Mouse (Mus musculus) stomach, embryonic 14.5 days (tissue): Measurements from ENCODE around the gene Rusc2. TPM values are rescaled to one million over a fixed set of nuclear protein-coding genes. Genes with fewer than 3 reads are reported as not detected.

Experiments used
- ATAC-seq: fragments of 200-750 bp; cut with Nextera tagmentation; 2 replicates; pipeline ENCODE4 v1.8.0; 2017; ENCODE audit warnings: low read depth, moderate TSS enrichment; ENCODE audit not compliant: insufficient number of reproducible peaks, insufficient read depth, low FRiP score
- H3K27ac ChIP-seq: fragments of 300-500 bp; sonication (generic); 2 replicates; pipeline ENCODE4 v1.5.1; 2014; ENCODE audit warnings: mild to moderate bottlenecking, low read length, moderate library complexity, mixed read lengths
- H3K27me3 ChIP-seq: fragments of 300-500 bp; sonication (generic); 2 replicates; pipeline ENCODE4 v1.6.1; 2014; ENCODE audit warnings: low read length, control low read depth, mixed read lengths; ENCODE audit not compliant: control insufficient read depth, insufficient read depth
- H3K36me3 ChIP-seq: fragments of 300-500 bp; sonication (generic); 2 replicates; pipeline ENCODE4 v1.6.1; 2014; ENCODE audit warnings: mild to moderate bottlenecking, control low read depth, low read length, moderate library complexity, mixed read lengths; ENCODE audit not compliant: control insufficient read depth, insufficient read depth
- H3K4me1 ChIP-seq: fragments of 300-500 bp; sonication (generic); 2 replicates; pipeline ENCODE4 v1.6.1; 2014; ENCODE audit warnings: low read length, control low read depth, mixed read lengths; ENCODE audit not compliant: control insufficient read depth, insufficient read depth
- H3K4me2 ChIP-seq: fragments of 300-500 bp; sonication (generic); replicated peaks from 2 replicates; pipeline ENCODE4 v1.6.1; 2014; ENCODE audit warnings: low read depth, low read length, control low read depth
- H3K4me3 ChIP-seq: fragments of 300-500 bp; sonication (generic); 2 replicates; pipeline ENCODE4 v1.5.1; 2014; ENCODE audit warnings: low read depth, low read length, control low read depth
- H3K9ac ChIP-seq: fragments of 300-500 bp; sonication (generic); replicated peaks from 2 replicates; pipeline ENCODE4 v1.6.1; 2014; ENCODE audit warnings: low read depth, mild to moderate bottlenecking, control low read depth, low read length, moderate library complexity, mixed read lengths
- H3K9me3 ChIP-seq: fragments of 300-500 bp; sonication (generic); 2 replicates; pipeline ENCODE4 v1.6.1; 2016; ENCODE audit warnings: low read depth, low read length, control low read depth; ENCODE audit not compliant: control insufficient read depth
- WGBS: fragments of 180-500 bp; shearing (Covaris S2); extraction: QIAGEN DNeasy Blood & Tissue Kit; methylation state at CpG from one replicate; pipeline ENCODE4 v1.1.7; 2014; 5-methylcytosine and 5-hydroxymethylcytosine counted together
- polyA plus RNA-seq: library from polyadenylated mRNA; unstranded; fragments of >200 nt; fragmentation: Nextera tagmentation; extraction: Ambion mirVana; gene quantifications from 2 replicates; pipeline ENCODE4 v1.2.1, GENCODE M21; 2014

The Rusc2 gene
- polyA plus RNA-seq, 1 experiment from 2014 or later, result 12.4 TPM

DNA sequence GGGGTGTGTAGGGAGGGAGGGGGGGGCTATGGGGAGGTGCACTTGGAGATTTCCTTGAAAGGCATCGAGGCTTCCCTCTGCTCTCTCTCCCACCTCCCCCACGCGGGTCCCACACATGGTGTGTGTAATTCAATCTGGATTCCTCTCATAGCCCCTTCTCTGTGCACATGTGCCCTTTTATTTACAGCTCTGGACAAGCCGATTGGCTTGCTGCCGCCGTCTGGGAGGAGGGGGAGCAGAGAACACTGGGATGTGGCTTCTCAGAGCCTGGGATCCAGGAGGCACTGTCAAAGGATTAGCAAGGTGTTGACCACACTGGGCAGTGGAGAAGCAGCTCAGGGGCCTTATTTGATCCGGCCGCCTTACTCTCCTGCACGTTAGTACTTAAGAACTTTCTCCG lies 19.2 kb downstream of the Rusc2 start:
- H3K27ac ChIP-seq, result no peak overlapping the region; the same call in 1 of the 2 replicates
- no peak overlapping the region; the same call in 1 of the 2 replicates for H3K9ac ChIP-seq

GRCm38 (mm10) chr4:43401486-43401885 lies 19.7 kb downstream of the Rusc2 start:
- Histone ChIP-seq H3K27ac (peak overlapping the region; percentile 39; the same call in 1 of the 2 replicates), H3K4me2 (peak overlapping the region; percentile 25), H3K36me3 (no peaks in the 10 kb centered on the region), H3K4me1 (peaks cover 51% of the 10 kb centered on the region), H3K4me3 (no peak overlapping the region), H3K9ac (no peak overlapping the region; the same call in 1 of the 2 replicates), H3K9me3 (no peaks in the 10 kb centered on the region), H3K27me3 (no peaks in the 10 kb centered on the region)
- WGBS, result 81% methylated on average over 10 of the region's 10 CpGs
- no peak for ATAC-seq

More for the DNA sequence above, 19.2 kb downstream of the Rusc2 start:
- no peaks in the 10 kb centered on the region for H3K36me3 ChIP-seq
- no peak overlapping the region for H3K4me3 ChIP-seq
- WGBS, result 21% methylated on average over 10 of the region's 10 CpGs
- H3K27me3 ChIP-seq, result no peaks in the 10 kb centered on the region
- peak overlapping the region; percentile 25; the same call in 1 of the 2 replicates for H3K4me2 ChIP-seq
- H3K4me1 ChIP-seq, result peaks cover 48% of the 10 kb centered on the region
- no peaks in the 10 kb centered on the region for H3K9me3 ChIP-seq
- ATAC-seq, result peak; percentile 44

GRCm38 (mm10) chr4:43402212-43402611 lies 20.4 kb downstream of the Rusc2 start:
- peaks cover 53% of the 10 kb centered on the region for H3K4me1 ChIP-seq
- peak overlapping the region; percentile 3 for H3K4me2 ChIP-seq
- H3K36me3 ChIP-seq, result no peaks in the 10 kb centered on the region
- 54% methylated on average over 9 of the region's 9 CpGs for WGBS
- peak overlapping the region; percentile 6; the same call in 1 of the 2 replicates for H3K4me3 ChIP-seq
- H3K9ac ChIP-seq, result no peak overlapping the region
- H3K27me3 ChIP-seq, result no peaks in the 10 kb centered on the region
- H3K27ac ChIP-seq, result no peak overlapping the region
- H3K9me3 ChIP-seq, result no peaks in the 10 kb centered on the region
- ATAC-seq, result no peak

- no peak overlapping the region for H3K27ac ChIP-seq
- H3K9ac ChIP-seq, result no peak overlapping the region
- H3K4me2 ChIP-seq, result no peak overlapping the region
- no peaks in the 10 kb centered on the region for H3K27me3 ChIP-seq
- no peak for ATAC-seq
- no peak overlapping the region for H3K4me3 ChIP-seq
- H3K9me3 ChIP-seq, result no peaks in the 10 kb centered on the region
- 90% methylated on average over 10 of the region's 10 CpGs for WGBS
- H3K4me1 ChIP-seq, result peaks cover 46% of the 10 kb centered on the region
- no peaks in the 10 kb centered on the region for H3K36me3 ChIP-seq
Observed at GRCm38 (mm10) chr4:43404697-43405096, 22.9 kb downstream of the Rusc2 start.

DNA sequence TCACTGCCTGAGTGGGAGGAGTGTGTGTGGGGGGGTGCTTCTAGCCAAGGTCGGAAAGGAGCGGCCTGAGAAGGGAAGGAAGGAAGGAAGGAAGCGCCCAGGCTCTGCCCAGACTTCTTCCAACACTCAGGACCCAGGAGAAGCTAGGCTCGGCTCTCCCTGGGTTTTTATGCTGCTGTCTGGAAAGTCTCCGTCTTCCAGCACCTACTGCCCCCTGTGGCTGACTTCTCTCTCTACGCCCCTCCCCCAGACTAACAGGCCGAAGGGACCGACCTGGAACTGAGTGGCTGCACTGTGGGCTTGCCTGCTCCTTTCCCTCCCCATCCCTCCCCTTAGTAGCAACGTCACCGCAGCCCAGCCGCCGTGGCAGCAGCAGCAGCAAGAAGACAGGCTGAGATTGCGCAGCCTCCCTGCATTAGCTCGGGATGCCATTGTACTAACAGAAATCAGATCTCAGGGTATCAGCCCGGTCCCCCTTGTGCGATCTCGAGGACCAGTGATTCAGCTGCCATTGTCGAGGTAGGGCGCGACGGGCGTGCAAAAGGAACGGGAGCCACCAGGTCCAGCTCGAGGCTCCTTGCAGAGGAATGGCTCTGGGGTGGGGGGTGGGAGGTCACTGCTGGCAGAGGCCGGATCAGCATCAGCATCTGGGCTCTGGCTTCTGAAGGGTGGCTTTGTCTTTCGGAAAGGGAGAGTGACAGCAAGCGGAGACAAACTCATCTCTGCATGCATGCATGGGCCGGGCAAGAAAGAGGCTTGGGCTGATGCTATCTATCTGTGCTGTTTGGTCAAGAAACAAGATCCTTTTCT lies 24.6 kb downstream of the Rusc2 start:
- 5% methylated on average over 28 of the region's 28 CpGs for WGBS
- Histone ChIP-seq H3K4me3 (peak overlapping the region; percentile 40), H3K4me2 (peak overlapping the region; percentile 61), H3K36me3 (no peaks in the 10 kb centered on the region), H3K27me3 (no peaks in the 10 kb centered on the region), H3K9me3 (no peaks in the 10 kb centered on the region), H3K27ac (peak overlapping the region; percentile 81), H3K9ac (peak overlapping the region; percentile 48), H3K4me1 (peaks cover 31% of the 10 kb centered on the region)
- ATAC-seq, result peak; percentile 95

GRCm38 (mm10) chr4:43407071-43407920 lies 25.5 kb downstream of the Rusc2 start:
- H3K4me3 ChIP-seq, result peak overlapping the region; percentile 40
- 69% methylated on average over 12 of the region's 12 CpGs for WGBS
- H3K27me3 ChIP-seq, result no peaks in the 10 kb centered on the region
- H3K27ac ChIP-seq, result peak overlapping the region; percentile 81; the same call in 1 of the 2 replicates
- no peaks in the 10 kb centered on the region for H3K36me3 ChIP-seq
- peak overlapping the region; percentile 61 for H3K4me2 ChIP-seq
- no peak for ATAC-seq
- peaks cover 21% of the 10 kb centered on the region for H3K4me1 ChIP-seq
- H3K9me3 ChIP-seq, result no peaks in the 10 kb centered on the region
- H3K9ac ChIP-seq, result peak overlapping the region; percentile 48; the same call in 1 of the 2 replicates

DNA sequence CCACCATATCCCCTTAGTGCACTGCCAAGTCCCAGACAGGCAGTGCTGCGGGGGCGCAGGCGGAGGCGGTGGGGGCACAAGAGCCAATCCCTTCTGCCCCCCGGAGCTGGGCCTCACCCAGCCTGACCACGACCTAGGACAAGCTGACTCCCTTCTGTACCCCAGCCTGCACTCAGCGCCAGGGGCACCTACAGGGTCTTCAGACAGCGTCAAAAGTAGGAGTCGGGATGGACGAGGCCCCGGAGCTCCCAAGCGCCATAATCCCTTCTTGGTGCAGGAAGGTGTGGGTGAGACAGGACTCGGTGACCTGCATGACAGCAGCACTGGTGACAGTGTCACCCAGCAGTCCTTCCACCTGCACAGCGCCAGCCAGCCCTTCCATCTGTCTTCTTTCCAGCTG lies 33.0 kb downstream of the Rusc2 start:
- H3K27me3 ChIP-seq, result no peaks in the 10 kb centered on the region
- 91% methylated on average over 14 of the region's 14 CpGs for WGBS
- H3K4me2 ChIP-seq, result no peak overlapping the region
- no peaks in the 10 kb centered on the region for H3K4me1 ChIP-seq
- no peak overlapping the region for H3K4me3 ChIP-seq
- H3K27ac ChIP-seq, result no peak overlapping the region
- no peak for ATAC-seq
- H3K9ac ChIP-seq, result no peak overlapping the region
- peaks cover 15% of the 10 kb centered on the region; the same call in 1 of the 2 replicates for H3K36me3 ChIP-seq
- no peaks in the 10 kb centered on the region for H3K9me3 ChIP-seq
